In the genomic region with DNA sequence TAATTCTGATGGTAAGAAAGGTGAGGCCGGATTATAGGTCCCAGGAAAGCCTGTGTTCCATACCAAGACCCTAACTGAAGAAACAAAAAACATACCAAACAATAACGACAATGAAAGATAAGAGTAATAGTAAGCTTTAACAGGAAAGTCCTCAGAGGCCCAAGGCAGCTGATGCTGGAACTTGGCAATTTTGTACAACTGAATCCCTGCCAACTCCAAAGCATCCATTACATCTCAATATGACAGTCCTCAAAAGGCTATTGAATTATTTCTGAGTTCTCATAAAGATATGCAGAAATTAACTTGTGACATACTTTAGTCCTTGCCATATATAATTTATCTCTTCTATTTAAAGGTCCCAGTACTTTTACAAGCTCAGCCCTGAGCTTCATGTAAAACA, we compare ENCODE assay signal across 20 mouse cellular contexts.
DNase-seq lines count a peak whose midpoint lies in the region; ATAC-seq lines count a peak whose summit lies in the region.
"Had no signal": no experiment of that assay in that cellular context is flagged by ENCODE, and none has a peak within 500 bp of the region (broad histone marks: within the 10 kb centered on the region; RNA-seq: fewer than 3 reads in every experiment).

No protein-coding gene starts in this region.

- peak; percentile 39 to 54 for DNase-seq in cerebellum, adult 18-20 months
- DNase-seq in cerebellum, adult 11-12 months, result no peak
- DNase-seq in cerebellum, adult 9-10 months, result peak; percentile 48
- DNase-seq in cerebellum, adult 8-10 months, result no peak
- peak; percentile 47 for DNase-seq in cerebellum, adult 9-11 months
- peak; percentile 54 for DNase-seq in brain, adult 2 months (ENCODE audit: low read depth, low spot score)
- DNase-seq: adrenal gland, adult 2 months; adrenal gland, adult 8-10 months; adrenal gland, postnatal 10 days; adrenal gland, postnatal 14 days; adrenal gland, postnatal 25 days; adrenal gland, postnatal 36 days; B cell, adult 2 months; cerebellum, adult 11 months; cerebellum, postnatal 10 days had no signal

- ATAC-seq in cerebellum, adult (ENCODE audit: insufficient number of reproducible peaks, low FRiP score, low TSS enrichment), result no peak
- no peak for ATAC-seq in monocyte, adult 5-6 weeks (replicated peaks; ENCODE audit: insufficient number of reproducible peaks, low FRiP score, low TSS enrichment, poor library complexity, severe bottlenecking)
- ATAC-seq: activated CD4-positive, CD25-positive, alpha-beta regulatory T cell, adult 4 months; CD4-positive, CD25-positive, alpha-beta regulatory T cell, adult 4 months; Patski had no signal

Comparison
In these comparisons a context has a peak if more than half of its experiments do, and no peak if none do; other contexts are left out.
1. DNase-seq: peak in cerebellum, adult 18-20 months (2 of 2), cerebellum, adult 9-10 months (single experiment), cerebellum, adult 9-11 months (single experiment) and brain, adult 2 months (single experiment); none in cerebellum, adult 11-12 months (single experiment) and cerebellum, adult 8-10 months (single experiment).